17 mouse cellular contexts compared by ENCODE assay signal in the genomic region with DNA sequence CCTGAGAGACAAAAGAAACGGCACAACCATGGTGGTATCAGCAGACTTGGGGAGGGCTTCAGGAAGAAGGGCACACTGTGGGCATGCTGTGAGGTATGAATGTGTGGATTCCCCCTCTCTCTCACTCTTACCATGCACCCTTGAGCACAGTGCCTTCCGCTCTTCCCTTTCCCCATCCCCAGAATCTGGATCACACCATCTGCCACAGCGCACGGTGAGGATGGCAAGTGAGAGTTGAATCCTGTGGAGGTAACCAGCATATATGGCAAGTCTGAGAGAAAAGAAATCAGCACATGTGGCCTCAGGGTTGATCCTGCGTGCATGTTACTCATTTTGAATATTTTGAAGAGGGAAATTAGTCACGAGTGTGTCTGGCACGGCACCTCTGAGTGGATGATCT.
DNase-seq lines count a peak whose midpoint lies in the region; ATAC-seq lines count a peak whose summit lies in the region.
"Had no signal": no experiment of that assay in that cellular context is flagged by ENCODE, and none has a peak within 500 bp of the region (broad histone marks: within the 10 kb centered on the region; RNA-seq: fewer than 3 reads in every experiment).

No protein-coding gene starts in this region.

- peak; percentile 87 for ATAC-seq in frontal cortex, adult (ENCODE audit: low TSS enrichment)
- ATAC-seq: forebrain, embryonic 16.5 days; hindbrain, postnatal 0 days had no signal

- no peak for DNase-seq in frontal cortex, postnatal 14 days (ENCODE audit: low spot score in 2 of 2)
- DNase-seq in layer of hippocampus, adult 9-11 months = peak; percentile 34
- DNase-seq in layer of hippocampus, adult 9-10 months (ENCODE audit: low spot score) = no peak
- DNase-seq in NIH3T3 (ENCODE audit: low read depth) = peak; percentile 30
- no peak for DNase-seq in thymus, postnatal 10 days (ENCODE audit: low spot score in 2 of 2)
- DNase-seq in lung, postnatal 36 days = no peak
- DNase-seq: adrenal gland, adult 2 months; adrenal gland, postnatal 36 days; cerebellum, adult 11-12 months; cerebellum, adult 9-10 months; cerebellum, postnatal 25 days; gastrocnemius, postnatal 14 days; heart, adult 2 months; heart, postnatal 14 days had no signal

Comparison
In these comparisons a context has a peak if more than half of its experiments do, and no peak if none do; other contexts are left out.
1. DNase-seq: peak in layer of hippocampus, adult 9-11 months (single experiment) and NIH3T3 (single experiment); none in frontal cortex, postnatal 14 days (0 of 2), layer of hippocampus, adult 9-10 months (single experiment), thymus, postnatal 10 days (0 of 2) and lung, postnatal 36 days (single experiment).